Mouse (Mus musculus): ENCODE results near the gene Tcf7l2. TPM values are rescaled to one million over a fixed set of nuclear protein-coding genes. Genes with fewer than 3 reads are reported as not detected.

Gene Tcf7l2
- polyA plus RNA-seq, 1 experiment from 2014 or later: 42.5 TPM

- H3K36me3 ChIP-seq: no peaks in the 10 kb centered on the region
- H3K27ac ChIP-seq: no peak overlapping the region
- ATAC-seq (ENCODE audit: borderline replicate concordance, extremely low read depth, low FRiP score, low TSS enrichment): peak; percentile 65; the same call in 1 of the 2 replicates
- no peaks in the 10 kb centered on the region for H3K4me1 ChIP-seq
- no peak overlapping the region for H3K4me2 ChIP-seq
- H3K27me3 ChIP-seq: no peaks in the 10 kb centered on the region
- 59% methylated on average over 16 of the region's 16 CpGs for WGBS
- H3K9ac ChIP-seq: no peak overlapping the region
- H3K4me3 ChIP-seq: no peak overlapping the region
- H3K9me3 ChIP-seq: no peaks in the 10 kb centered on the region
These were observed 199.9 kb downstream of the Tcf7l2 start for GRCm38 (mm10) chr19:55941253-55942125.

GRCm38 (mm10) chr19:55951397-55951796, 209.8 kb downstream of the Tcf7l2 start:
- ATAC-seq (ENCODE audit: borderline replicate concordance, extremely low read depth, low FRiP score, low TSS enrichment): no peak
- Histone ChIP-seq H3K4me3 (no peak overlapping the region), H3K9ac (no peak overlapping the region), H3K4me1 (no peaks in the 10 kb centered on the region; the same call in 1 of the 2 replicates), H3K9me3 (no peaks in the 10 kb centered on the region), H3K4me2 (no peak overlapping the region), H3K36me3 (no peaks in the 10 kb centered on the region), H3K27me3 (no peaks in the 10 kb centered on the region), H3K27ac (no peak overlapping the region)
- WGBS: 54% methylated on average over 5 of the region's 5 CpGs

DNA sequence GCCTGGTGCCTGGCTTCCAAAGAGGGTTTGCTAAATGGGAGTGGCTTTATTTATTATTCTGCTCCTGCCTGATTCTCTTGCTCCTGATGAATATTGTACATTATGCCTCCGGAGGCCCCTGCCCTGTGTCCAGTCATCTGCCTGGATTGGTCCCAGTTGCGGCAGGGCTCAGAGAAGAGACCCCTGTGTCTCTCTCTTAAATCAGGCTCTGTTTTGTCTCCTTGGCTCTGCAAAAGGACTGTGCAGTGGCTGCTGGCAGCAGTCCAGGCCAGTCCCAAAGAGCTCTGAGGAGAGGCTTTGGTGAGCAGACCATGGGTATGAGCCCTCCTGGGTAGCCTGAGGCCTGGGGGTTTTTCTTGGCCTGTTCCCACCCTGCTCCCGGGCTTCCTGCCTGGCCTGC, 211.6 kb downstream of the Tcf7l2 start:
- no peaks in the 10 kb centered on the region for H3K36me3 ChIP-seq
- no peak for ATAC-seq (ENCODE audit: borderline replicate concordance, extremely low read depth, low FRiP score, low TSS enrichment)
- no peaks in the 10 kb centered on the region for H3K27me3 ChIP-seq
- H3K4me3 ChIP-seq: no peak overlapping the region
- no peak overlapping the region for H3K27ac ChIP-seq
- H3K9me3 ChIP-seq: no peaks in the 10 kb centered on the region
- no peaks in the 10 kb centered on the region; the same call in 1 of the 2 replicates for H3K4me1 ChIP-seq
- WGBS: 49% methylated on average over 3 of the region's 3 CpGs
- H3K4me2 ChIP-seq: no peak overlapping the region
- no peak overlapping the region for H3K9ac ChIP-seq

- Histone ChIP-seq H3K9me3 (no peaks in the 10 kb centered on the region), H3K9ac (no peak overlapping the region), H3K27me3 (no peaks in the 10 kb centered on the region), H3K36me3 (no peaks in the 10 kb centered on the region), H3K4me2 (no peak overlapping the region), H3K27ac (no peak overlapping the region), H3K4me1 (no peaks in the 10 kb centered on the region; the same call in 1 of the 2 replicates), H3K4me3 (no peak overlapping the region)
- no peak for ATAC-seq (ENCODE audit: borderline replicate concordance, extremely low read depth, low FRiP score, low TSS enrichment)
- 73% methylated on average over 3 of the region's 3 CpGs for WGBS
These were observed 213.5 kb downstream of the Tcf7l2 start for GRCm38 (mm10) chr19:55955126-55955525.

DNA sequence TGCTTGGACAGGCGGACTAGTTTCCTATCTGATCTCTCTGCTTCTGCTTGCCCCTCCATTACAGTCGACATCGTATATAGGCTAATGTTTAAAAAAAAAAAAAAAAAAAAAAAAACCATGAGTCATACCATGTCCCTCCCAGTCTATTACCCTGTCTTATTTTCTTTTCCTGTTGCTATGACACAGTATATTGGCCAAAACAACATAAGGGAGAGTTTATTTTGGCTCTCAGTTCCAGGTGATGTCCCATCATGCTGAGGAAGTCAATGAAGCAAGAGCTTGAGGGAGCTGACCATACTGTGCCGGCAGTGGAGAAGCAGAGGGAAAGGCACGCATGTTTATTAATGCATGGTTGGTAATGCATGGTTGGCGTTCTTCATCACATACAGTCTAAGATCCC, 215.1 kb downstream of the Tcf7l2 start:
- no peak overlapping the region for H3K9ac ChIP-seq
- no peak for ATAC-seq (ENCODE audit: borderline replicate concordance, extremely low read depth, low FRiP score, low TSS enrichment)
- no peak overlapping the region for H3K4me3 ChIP-seq
- no peaks in the 10 kb centered on the region; the same call in 1 of the 2 replicates for H3K4me1 ChIP-seq
- no peak overlapping the region for H3K4me2 ChIP-seq
- no peaks in the 10 kb centered on the region for H3K36me3 ChIP-seq
- WGBS: 86% methylated on average over 6 of the region's 6 CpGs
- no peaks in the 10 kb centered on the region for H3K27me3 ChIP-seq
- H3K9me3 ChIP-seq: no peaks in the 10 kb centered on the region
- no peak overlapping the region for H3K27ac ChIP-seq

- Histone ChIP-seq H3K4me1 (no peaks in the 10 kb centered on the region), H3K27ac (no peak overlapping the region), H3K27me3 (no peaks in the 10 kb centered on the region; the same call in 1 of the 2 replicates), H3K9me3 (no peaks in the 10 kb centered on the region), H3K9ac (no peak overlapping the region), H3K4me3 (no peak overlapping the region), H3K4me2 (no peak overlapping the region), H3K36me3 (no peaks in the 10 kb centered on the region)
- ATAC-seq (ENCODE audit: borderline replicate concordance, extremely low read depth, low FRiP score, low TSS enrichment): no peak
- 93% methylated on average over 3 of the region's 3 CpGs for WGBS
These were observed 222.8 kb downstream of the Tcf7l2 start for GRCm38 (mm10) chr19:55964421-55964820.

DNA sequence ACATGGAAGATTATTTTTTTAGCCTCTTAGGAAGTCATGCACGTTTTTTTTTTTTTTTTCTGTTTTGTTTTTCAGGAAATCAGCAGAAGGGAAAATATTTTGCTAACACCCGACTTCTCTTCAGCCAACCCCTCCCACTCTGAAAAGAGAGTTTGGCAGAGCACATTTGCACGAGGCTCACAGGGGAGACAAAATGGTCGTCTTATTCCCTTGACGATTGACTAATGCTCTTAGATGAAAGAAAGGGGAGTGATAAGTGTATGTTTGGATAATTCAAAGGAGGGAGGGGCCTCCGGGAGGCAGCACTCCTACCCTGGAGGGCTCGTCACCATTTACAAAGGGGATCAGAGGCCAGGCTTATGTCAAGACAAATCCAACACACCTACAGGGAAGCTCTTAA, 224.4 kb downstream of the Tcf7l2 start:
- Histone ChIP-seq H3K36me3 (no peaks in the 10 kb centered on the region), H3K9me3 (no peaks in the 10 kb centered on the region), H3K4me2 (no peak overlapping the region), H3K27ac (no peak overlapping the region), H3K27me3 (no peaks in the 10 kb centered on the region; the same call in 1 of the 2 replicates), H3K4me1 (no peaks in the 10 kb centered on the region), H3K9ac (no peak overlapping the region), H3K4me3 (no peak overlapping the region)
- ATAC-seq (ENCODE audit: borderline replicate concordance, extremely low read depth, low FRiP score, low TSS enrichment): no peak
- 13% methylated on average over 7 of the region's 7 CpGs for WGBS

DNA sequence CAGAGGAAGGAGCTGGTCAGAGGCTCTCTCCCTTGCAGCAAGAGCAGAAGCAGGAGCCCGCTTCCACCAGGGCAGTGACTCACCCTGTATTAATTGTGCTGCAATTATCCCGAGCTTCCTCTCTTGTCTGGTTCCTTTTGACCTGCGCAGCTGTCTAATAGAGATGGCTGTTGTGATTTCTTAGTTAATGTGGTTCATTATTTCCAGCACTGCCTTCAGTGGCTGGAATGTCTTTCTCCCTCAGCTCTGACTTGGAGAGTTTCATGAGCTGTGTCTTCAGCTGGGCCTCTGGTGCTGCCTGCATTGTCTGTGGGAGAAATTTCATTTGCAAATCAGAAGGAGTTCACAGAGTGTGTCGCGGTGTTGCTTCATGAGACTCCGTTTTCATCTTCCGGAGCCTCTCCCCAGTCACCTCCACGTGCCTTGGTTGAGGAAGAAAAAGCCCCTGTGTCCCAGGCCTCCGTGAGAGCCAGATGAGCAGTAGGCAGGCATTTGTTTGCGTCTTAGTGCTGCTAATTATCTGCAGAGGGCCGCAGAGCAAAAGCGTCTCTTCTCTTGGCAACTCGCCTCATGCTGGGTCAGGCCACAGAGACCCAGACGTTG, 228.4 kb downstream of the Tcf7l2 start:
- Histone ChIP-seq H3K4me3 (no peak overlapping the region), H3K27me3 (no peaks in the 10 kb centered on the region; the same call in 1 of the 2 replicates), H3K36me3 (no peaks in the 10 kb centered on the region), H3K9ac (no peak overlapping the region), H3K9me3 (no peaks in the 10 kb centered on the region), H3K4me1 (no peaks in the 10 kb centered on the region), H3K4me2 (no peak overlapping the region), H3K27ac (no peak overlapping the region)
- no peak for ATAC-seq (ENCODE audit: borderline replicate concordance, extremely low read depth, low FRiP score, low TSS enrichment)
- 35% methylated on average over 14 of the region's 14 CpGs for WGBS

- Histone ChIP-seq H3K9me3 (no peaks in the 10 kb centered on the region), H3K36me3 (no peaks in the 10 kb centered on the region), H3K9ac (no peak overlapping the region), H3K27me3 (no peaks in the 10 kb centered on the region), H3K4me2 (no peak overlapping the region), H3K4me1 (no peaks in the 10 kb centered on the region), H3K27ac (no peak overlapping the region), H3K4me3 (no peak overlapping the region)
- WGBS: 89% methylated on average over 9 of the region's 9 CpGs
- no peak for ATAC-seq (ENCODE audit: borderline replicate concordance, extremely low read depth, low FRiP score, low TSS enrichment)
These were observed 234.5 kb downstream of the Tcf7l2 start for GRCm38 (mm10) chr19:55976073-55976472.

Measured in lung, embryonic 15.5 days (tissue).